Mouse (Mus musculus) adrenal gland, postnatal 4 days (tissue): ENCODE results near the gene Sema4c. TPM values are rescaled to one million over a fixed set of nuclear protein-coding genes. Genes with fewer than 3 reads are reported as not detected.

ENCODE experiments used
- DNase-seq, 2 experiments: peaks; one replicate each; pipeline ENCODE4 v3.0.0; 2021 to 2022; ENCODE audit warnings: low spot score in 2 of 2, mixed read lengths in 2 of 2
- total RNA-seq, 2 experiments: library from RNA; stranded (reverse); gene quantifications; 2 replicates each; pipeline ENCODE4 v1.2.3; 2021

The Sema4c gene
- total RNA-seq, 2 experiments from 2014 or later, result 44.0 to 57.6 TPM

DNA sequence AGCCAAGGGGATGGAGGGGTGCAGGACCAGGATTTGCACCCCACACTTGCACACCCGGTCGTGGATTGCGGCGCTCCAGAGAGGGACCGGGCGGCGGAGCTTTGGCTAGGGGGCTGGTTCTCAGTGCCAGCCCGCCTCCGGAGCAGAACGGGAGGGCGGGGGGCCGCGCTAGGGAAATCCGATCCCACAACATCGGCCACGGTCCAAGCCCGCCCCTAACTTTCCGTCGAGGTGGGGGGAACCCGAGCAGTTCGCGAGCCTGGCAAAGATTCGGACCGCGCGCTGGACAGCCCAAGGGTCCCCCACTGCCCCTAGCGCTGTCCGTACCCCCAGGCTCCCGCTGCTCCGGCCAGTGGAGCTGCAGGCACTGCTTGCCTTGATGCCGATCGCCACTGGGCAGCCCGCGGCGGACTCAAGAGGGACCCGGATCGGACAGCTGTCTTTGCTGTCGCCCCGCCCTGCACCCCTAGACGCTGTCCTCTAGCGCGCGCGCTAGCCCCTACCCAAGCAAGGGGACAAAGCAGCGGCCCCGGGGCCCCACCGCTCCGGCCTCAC is 615 bp downstream of the Sema4c start:
- DNase-seq, result peak; percentile 72 to 82

- peak; percentile 88 for DNase-seq
These were observed 1.3 kb downstream of the Sema4c start for GRCm38 (mm10) chr1:36556553-36557456.

- no peak for DNase-seq
These were observed 2.3 kb downstream of the Sema4c start for GRCm38 (mm10) chr1:36555798-36556395.

GRCm38 (mm10) chr1:36554633-36555399 is 3.3 kb downstream of the Sema4c start:
- DNase-seq, result no peak

DNA sequence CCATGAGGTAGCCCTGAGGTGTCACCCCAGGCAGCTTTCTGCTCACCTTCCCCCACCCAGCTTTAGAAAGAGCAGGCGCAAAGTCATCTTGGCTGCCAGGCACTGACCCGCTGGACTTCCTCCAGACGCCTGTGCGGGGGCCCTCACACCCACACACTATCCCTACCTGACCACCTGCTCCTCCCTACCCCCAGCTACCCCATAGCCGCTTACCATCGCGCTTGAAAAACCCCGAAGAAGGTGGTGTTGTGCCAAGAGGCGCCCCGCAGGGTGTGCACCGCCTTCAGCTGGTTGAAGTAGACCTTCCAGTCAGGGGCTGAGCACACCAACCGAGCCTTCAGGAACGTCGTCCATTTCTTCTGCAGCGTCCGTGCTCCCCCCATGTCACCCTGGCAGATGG is 5.6 kb downstream of the Sema4c start:
- no peak for DNase-seq

- DNase-seq, result no peak
These were observed 6.2 kb downstream of the Sema4c start for GRCm38 (mm10) chr1:36551904-36552303.

- no peak for DNase-seq
These were observed 7.9 kb downstream of the Sema4c start for GRCm38 (mm10) chr1:36550075-36550863.

- no peak for DNase-seq
These were observed 8.7 kb downstream of the Sema4c start for GRCm38 (mm10) chr1:36549491-36549890.

DNA sequence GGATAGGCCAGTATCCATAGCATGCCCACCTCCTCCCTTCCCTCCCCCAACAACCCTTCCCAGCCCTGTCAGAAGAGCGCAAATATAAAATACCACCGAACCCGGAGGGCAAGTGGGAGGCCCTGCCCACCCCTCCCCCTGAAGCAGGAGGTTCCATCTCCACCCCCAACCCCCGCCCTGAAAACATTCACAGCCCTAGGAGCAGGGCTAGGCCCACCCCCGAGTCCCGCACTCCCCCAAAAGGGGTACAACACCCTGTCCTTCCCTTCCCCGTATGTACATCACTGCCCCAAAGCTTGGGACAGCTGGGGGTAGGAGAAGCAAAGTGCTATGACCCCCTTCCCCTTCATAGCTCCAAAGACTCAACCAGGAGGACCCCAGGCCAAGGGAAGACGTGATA is 9.4 kb downstream of the Sema4c start:
- no peak for DNase-seq

DNA sequence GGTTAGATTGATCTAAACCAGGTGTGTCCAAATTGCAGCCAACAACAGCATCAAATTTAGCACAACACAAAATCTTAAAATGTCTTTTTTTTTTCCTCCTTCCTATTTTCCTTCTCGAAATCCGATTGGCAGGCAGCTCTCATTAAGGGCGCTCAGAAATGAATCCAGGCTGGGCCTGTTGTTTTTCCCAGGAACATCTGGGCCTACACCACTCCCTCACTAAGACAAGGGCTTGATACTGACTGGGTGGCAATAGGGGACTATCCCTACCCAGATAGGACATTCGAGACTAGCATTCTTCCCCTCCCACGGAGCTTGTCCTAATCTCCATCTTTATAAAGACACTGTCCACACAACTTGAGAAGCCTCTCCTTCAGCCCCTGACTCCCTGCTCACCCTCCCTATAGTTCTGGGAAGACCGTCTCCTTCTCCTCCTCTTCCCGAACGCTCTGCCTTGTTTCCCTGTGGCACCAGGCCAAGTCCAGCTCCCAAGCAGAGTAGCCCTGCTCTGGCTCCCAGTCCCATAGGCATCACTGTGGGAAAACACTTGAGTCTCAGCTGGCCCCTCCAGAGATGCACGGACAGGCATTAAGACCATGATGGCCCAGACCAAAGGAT is 10.1 kb downstream of the Sema4c start:
- no peak for DNase-seq

DNA sequence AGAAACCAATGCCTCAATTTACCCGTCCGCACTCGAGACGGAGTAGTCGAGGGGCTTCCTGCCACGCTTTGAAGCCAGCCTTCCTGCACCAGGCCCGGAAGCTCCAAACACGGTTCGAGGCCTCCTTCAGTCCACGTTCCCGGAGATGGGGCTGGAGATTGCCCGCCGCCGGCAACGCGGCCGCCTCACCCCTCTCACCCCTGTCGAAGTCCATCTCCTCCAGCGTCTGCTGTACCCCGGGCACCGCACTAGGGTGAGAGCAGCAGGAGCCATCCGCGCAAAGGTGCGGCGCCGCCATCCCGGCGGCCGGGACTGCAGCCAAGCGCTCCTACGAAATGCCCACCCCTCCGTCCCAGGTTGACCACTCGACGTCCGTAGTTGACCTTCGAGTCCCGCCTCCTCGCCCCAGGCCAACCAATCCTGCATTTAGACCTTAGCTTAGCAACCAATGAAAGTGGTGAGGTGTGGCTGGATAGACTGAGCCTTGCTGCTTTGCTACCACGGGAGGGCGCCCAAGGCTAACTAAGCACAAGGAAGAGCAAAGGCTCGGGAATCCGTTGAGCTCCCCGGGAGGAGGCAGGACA is 11.2 kb downstream of the Sema4c start, which contains the start of gene Ankrd39:
Gene Ankrd39 (minus strand): TSS at position 558 of the 584 bp plus-strand sequence.
- DNase-seq, result peak; percentile 82 to 94

DNA sequence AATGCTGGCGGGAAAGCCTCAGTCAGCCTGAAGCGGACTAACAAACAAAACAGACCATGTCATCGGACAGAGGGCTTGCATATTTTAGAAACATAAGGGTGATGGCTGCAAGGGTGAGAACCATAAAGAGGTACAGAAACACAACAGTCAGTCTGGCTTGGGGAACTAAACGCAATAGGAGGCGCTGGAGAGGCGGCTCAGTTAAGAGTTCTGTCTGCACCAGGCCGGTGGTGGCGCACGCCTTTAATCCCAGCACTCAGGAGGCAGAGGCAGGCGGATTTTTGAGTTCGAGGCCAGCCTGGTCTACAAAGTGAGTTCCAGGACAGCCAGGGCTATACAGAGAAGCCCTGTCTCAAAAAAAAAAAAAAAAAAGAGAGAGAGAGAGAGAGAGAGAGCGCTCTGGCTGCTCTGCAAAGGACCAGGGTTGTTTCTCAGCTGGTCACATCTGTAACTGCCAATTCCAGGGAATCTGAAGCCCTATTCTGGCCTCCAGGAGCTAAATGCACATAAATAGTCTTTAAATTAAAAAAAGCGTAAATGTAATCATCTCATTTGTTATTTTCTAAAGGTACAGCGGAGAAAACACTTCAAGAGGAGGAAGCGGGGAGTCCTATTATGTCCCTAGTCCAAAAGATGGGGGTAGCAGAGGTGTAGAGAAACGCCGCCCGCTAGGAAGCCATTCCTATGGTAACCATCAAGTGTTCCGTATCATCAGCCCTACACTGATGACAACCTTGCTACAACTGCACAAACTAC is 12.1 kb downstream of the Sema4c start:
- no peak for DNase-seq

DNA sequence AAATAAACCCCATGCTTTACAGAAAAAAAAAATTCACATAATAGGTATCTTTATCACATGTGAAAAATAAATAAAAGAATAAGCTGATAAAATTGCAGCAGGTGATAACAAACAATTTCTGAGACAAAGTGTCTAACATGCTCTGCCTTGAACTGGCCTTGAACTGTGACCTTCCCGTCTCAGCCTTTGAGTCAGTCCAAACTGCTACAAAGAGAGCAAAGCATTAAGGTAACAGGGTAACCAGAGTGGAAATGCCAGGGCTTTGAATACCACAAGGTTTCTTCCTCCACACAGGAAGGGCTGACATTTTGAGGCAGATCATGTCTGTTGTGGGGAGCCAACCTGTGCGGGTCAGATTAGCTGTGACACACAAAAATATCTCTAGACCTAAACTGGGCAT is 12.8 kb downstream of the Sema4c start:
- DNase-seq, result no peak

- no peak for DNase-seq
These were observed 15.2 kb downstream of the Sema4c start for GRCm38 (mm10) chr1:36542925-36543324.

DNA sequence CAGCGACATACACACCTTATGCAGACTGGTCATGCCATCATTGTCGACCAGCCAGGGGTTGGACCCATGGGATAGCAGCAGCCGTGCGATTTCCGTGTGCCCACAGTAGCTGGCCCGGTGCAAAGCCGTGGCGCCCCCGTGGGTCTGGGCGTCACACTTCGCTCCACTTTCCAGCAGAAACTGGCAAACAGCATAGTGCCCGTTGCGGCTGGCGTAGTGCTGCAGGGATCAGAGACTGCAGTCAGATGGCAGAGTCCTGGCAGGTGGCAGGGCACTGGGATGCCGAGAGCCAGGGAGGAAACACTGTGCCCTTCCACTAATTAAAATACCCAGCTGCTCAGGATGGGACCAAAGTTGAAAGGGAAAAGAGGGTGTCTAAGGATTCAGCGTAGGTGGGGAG is 16.3 kb downstream of the Sema4c start:
- no peak for DNase-seq

GRCm38 (mm10) chr1:36540807-36541206 is 17.3 kb downstream of the Sema4c start:
- no peak for DNase-seq

- DNase-seq, result no peak
These were observed 18.0 kb downstream of the Sema4c start for GRCm38 (mm10) chr1:36540132-36540531.

- DNase-seq, result peak in 1 of 2 experiments; percentile 60
These were observed 19.0 kb downstream of the Sema4c start, which contains the start of gene Gm42417 for GRCm38 (mm10) chr1:36539186-36539585. Gm42417 (minus strand) TSS chr1:36539429.

DNA sequence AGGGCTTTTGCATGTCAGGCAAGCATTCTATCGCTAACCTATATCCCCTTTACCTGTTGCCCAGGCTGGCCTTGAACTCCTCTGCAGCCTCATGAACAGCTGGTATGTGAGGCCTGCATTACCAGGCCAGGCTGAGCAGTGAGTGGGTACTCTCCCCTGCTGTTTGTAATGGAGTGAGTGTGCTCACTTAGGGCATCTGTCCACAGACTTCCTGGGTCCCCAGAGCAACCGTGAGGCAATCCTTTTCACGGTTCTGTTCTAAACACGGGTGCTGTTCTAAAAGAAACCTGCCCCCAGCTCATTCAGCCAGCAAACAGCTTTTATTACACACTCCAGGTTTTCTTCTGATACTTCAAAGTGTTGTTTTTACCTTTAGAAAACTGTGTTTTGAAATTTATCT is 19.4 kb downstream of the Sema4c start:
- DNase-seq, result no peak
